Mouse (Mus musculus): Measurements from ENCODE around the gene Ccnl1.

The Ccnl1 gene

GRCm38 (mm10) chr3:65959416-65960001 lies 1.5 kb upstream of the Ccnl1 start:
- in situ Hi-C loops (cut with MboI, MseI) = loop anchor here (25.0 kb wide), 1 partner anchor 1997 kb away; the partner anchor contains the start of gene Slc33a1

- in situ Hi-C loops (cut with MboI, MseI) = loop anchor here (25.0 kb wide), 1 partner anchor 1997 kb away; the partner anchor contains the start of gene Slc33a1
Measured at GRCm38 (mm10) chr3:65958840-65959185, 764 bp upstream of the Ccnl1 start.

- in situ Hi-C loops (cut with MboI, MseI) = loop anchor here (25.0 kb wide), 1 partner anchor 1995 kb away; the partner anchor contains the start of gene Slc33a1
Measured at GRCm38 (mm10) chr3:65957271-65958101, 563 bp downstream of the Ccnl1 start.

- in situ Hi-C loops (cut with MboI, MseI) = loop anchor here (25.0 kb wide), 1 partner anchor 1992 kb away; the partner anchor contains the start of gene Slc33a1
Measured at GRCm38 (mm10) chr3:65954499-65955391, 3.3 kb downstream of the Ccnl1 start.

GRCm38 (mm10) chr3:65950831-65951365 lies 7.2 kb downstream of the Ccnl1 start:
- in situ Hi-C loops (cut with MboI, MseI) = loop anchor here (25.0 kb wide), 1 partner anchor 1989 kb away; the partner anchor contains the start of gene Slc33a1

- in situ Hi-C loops (cut with MboI, MseI) = loop anchor here (25.0 kb wide), 1 partner anchor 1988 kb away; the partner anchor contains the start of gene Slc33a1
Measured at GRCm38 (mm10) chr3:65950304-65950703, 7.7 kb downstream of the Ccnl1 start.

- in situ Hi-C loops (cut with MboI, MseI) = no loop called here
Measured at GRCm38 (mm10) chr3:65945277-65945932, 12.6 kb downstream of the Ccnl1 start.

GRCm38 (mm10) chr3:65944713-65945112 lies 13.3 kb downstream of the Ccnl1 start:
- in situ Hi-C loops (cut with MboI, MseI) = no loop called here

GRCm38 (mm10) chr3:65943453-65943852 lies 14.6 kb downstream of the Ccnl1 start:
- in situ Hi-C loops (cut with MboI, MseI) = no loop called here

- in situ Hi-C loops (cut with MboI, MseI) = no loop called here
Measured at GRCm38 (mm10) chr3:65941052-65941451, 17.0 kb downstream of the Ccnl1 start.

GRCm38 (mm10) chr3:65938211-65938610 lies 19.8 kb downstream of the Ccnl1 start:
- in situ Hi-C loops (cut with MboI, MseI) = loop anchor here (5.0 kb wide), 1 partner anchor 246 kb away; no protein-coding TSS in a partner anchor

GRCm38 (mm10) chr3:65936384-65936783 lies 21.7 kb downstream of the Ccnl1 start:
- in situ Hi-C loops (cut with MboI, MseI) = loop anchor here (5.0 kb wide), 1 partner anchor 244 kb away; no protein-coding TSS in a partner anchor

- in situ Hi-C loops (cut with MboI, MseI) = loop anchor here (5.0 kb wide), 1 partner anchor 243 kb away; no protein-coding TSS in a partner anchor
Measured at GRCm38 (mm10) chr3:65935153-65935552, 22.9 kb downstream of the Ccnl1 start.

- in situ Hi-C loops (cut with MboI, MseI) = loop anchor here (5.0 kb wide), 1 partner anchor 546 kb away; no protein-coding TSS in a partner anchor
Measured at GRCm38 (mm10) chr3:65933726-65934125, 24.3 kb downstream of the Ccnl1 start.

- in situ Hi-C loops (cut with MboI, MseI) = loop anchor here (5.0 kb wide), 1 partner anchor 544 kb away; no protein-coding TSS in a partner anchor
Measured at GRCm38 (mm10) chr3:65931542-65931941, 26.5 kb downstream of the Ccnl1 start.

GRCm38 (mm10) chr3:65930636-65931035 lies 27.4 kb downstream of the Ccnl1 start:
- in situ Hi-C loops (cut with MboI, MseI) = loop anchor here (5.0 kb wide), 1 partner anchor 543 kb away; no protein-coding TSS in a partner anchor

GRCm38 (mm10) chr3:65929821-65930633 lies 28.0 kb downstream of the Ccnl1 start:
- in situ Hi-C loops (cut with MboI, MseI) = loop anchor here (5.0 kb wide), 2 partner anchors 413 to 543 kb away; no protein-coding TSS in a partner anchor

GRCm38 (mm10) chr3:65929304-65929783 lies 28.7 kb downstream of the Ccnl1 start:
- in situ Hi-C loops (cut with MboI, MseI) = loop anchor here (5.0 kb wide), 1 partner anchor 412 kb away; no protein-coding TSS in a partner anchor

Data from T-helper 1 cell (primary cell).